Mouse (Mus musculus): ENCODE data around the gene Specc1. TPM values are rescaled to one million over a fixed set of nuclear protein-coding genes. Genes with fewer than 3 reads are reported as not detected.

Specc1 gene
- polyA plus RNA-seq, 2 experiments = 8.7 to 8.9 TPM

- Histone ChIP-seq H3K36me3 (ENCODE audit: control insufficient read depth, insufficient read depth, low read length) (no peaks in the 10 kb centered on the region), H3K9ac (ENCODE audit: low read depth, low read length, severe bottlenecking) (no peak overlapping the region), H3K27me3 (ENCODE audit: control insufficient read depth, insufficient read depth, low read length) (no peaks in the 10 kb centered on the region), H3K4me1 (ENCODE audit: control insufficient read depth, insufficient read depth, low read length) (no peaks in the 10 kb centered on the region), H3K27ac (replicated peaks; ENCODE audit: low read depth, low read length) (no peak overlapping the region), H3K4me2 (replicated peaks; ENCODE audit: low read depth, low read length, severe bottlenecking) (no peak overlapping the region), H3K4me3 (replicated peaks; ENCODE audit: low read length) (no peak overlapping the region), H3K9me3 (ENCODE audit: control insufficient read depth, low read length) (no peaks in the 10 kb centered on the region)
- WGBS = 89% methylated on average over 5 of the region's 5 CpGs
- TF ChIP-seq POLR2A (IDR thresholded peaks at IDR 0.05; ENCODE audit: borderline replicate concordance, extremely low read depth, insufficient read depth, insufficient read length) = no peak
- no peak for ATAC-seq (ENCODE audit: low FRiP score, low read depth)
- no peak for DNase-seq (ENCODE audit: low spot score)
These were observed 8.0 kb downstream of the Specc1 start for GRCm38 (mm10) chr11:61964611-61965010.

- no peak for DNase-seq (ENCODE audit: low spot score)
- Histone ChIP-seq H3K27ac (replicated peaks; ENCODE audit: low read depth, low read length) (no peak overlapping the region), H3K36me3 (ENCODE audit: control insufficient read depth, insufficient read depth, low read length) (no peaks in the 10 kb centered on the region), H3K9me3 (ENCODE audit: control insufficient read depth, low read length) (no peaks in the 10 kb centered on the region), H3K27me3 (ENCODE audit: control insufficient read depth, insufficient read depth, low read length) (no peaks in the 10 kb centered on the region), H3K4me2 (replicated peaks; ENCODE audit: low read depth, low read length, severe bottlenecking) (no peak overlapping the region), H3K9ac (ENCODE audit: low read depth, low read length, severe bottlenecking) (no peak overlapping the region), H3K4me3 (replicated peaks; ENCODE audit: low read length) (no peak overlapping the region), H3K4me1 (ENCODE audit: control insufficient read depth, insufficient read depth, low read length) (no peaks in the 10 kb centered on the region)
- ATAC-seq (ENCODE audit: low FRiP score, low read depth) = no peak
- 76% methylated on average over 8 of the region's 8 CpGs for WGBS
- TF ChIP-seq POLR2A (IDR thresholded peaks at IDR 0.05; ENCODE audit: borderline replicate concordance, extremely low read depth, insufficient read depth, insufficient read length) = no peak
These were observed 10.5 kb downstream of the Specc1 start for GRCm38 (mm10) chr11:61967034-61967433.

GRCm38 (mm10) chr11:61968875-61969274, 12.3 kb downstream of the Specc1 start:
- no peak for ATAC-seq (ENCODE audit: low FRiP score, low read depth)
- Histone ChIP-seq H3K27ac (replicated peaks; ENCODE audit: low read depth, low read length) (no peak overlapping the region), H3K36me3 (ENCODE audit: control insufficient read depth, insufficient read depth, low read length) (no peaks in the 10 kb centered on the region), H3K9me3 (ENCODE audit: control insufficient read depth, low read length) (no peaks in the 10 kb centered on the region), H3K4me3 (replicated peaks; ENCODE audit: low read length) (no peak overlapping the region), H3K4me1 (ENCODE audit: control insufficient read depth, insufficient read depth, low read length) (0 out of 2 replicates have a peak, but pooled peaks cover under 1% of the 10 kb centered on the region), H3K9ac (ENCODE audit: low read depth, low read length, severe bottlenecking) (no peak overlapping the region), H3K4me2 (replicated peaks; ENCODE audit: low read depth, low read length, severe bottlenecking) (no peak overlapping the region), H3K27me3 (ENCODE audit: control insufficient read depth, insufficient read depth, low read length) (no peaks in the 10 kb centered on the region)
- WGBS = 92% methylated on average over 2 of the region's 2 CpGs
- no peak for DNase-seq (ENCODE audit: low spot score)
- TF ChIP-seq POLR2A (IDR thresholded peaks at IDR 0.05; ENCODE audit: borderline replicate concordance, extremely low read depth, insufficient read depth, insufficient read length) = no peak

- Histone ChIP-seq H3K27me3 (ENCODE audit: control insufficient read depth, insufficient read depth, low read length) (no peaks in the 10 kb centered on the region), H3K4me3 (replicated peaks; ENCODE audit: low read length) (no peak overlapping the region), H3K36me3 (ENCODE audit: control insufficient read depth, insufficient read depth, low read length) (no peaks in the 10 kb centered on the region), H3K4me1 (ENCODE audit: control insufficient read depth, insufficient read depth, low read length) (0 out of 2 replicates have a peak, but pooled peaks cover 6% of the 10 kb centered on the region), H3K4me2 (replicated peaks; ENCODE audit: low read depth, low read length, severe bottlenecking) (no peak overlapping the region), H3K9me3 (ENCODE audit: control insufficient read depth, low read length) (no peaks in the 10 kb centered on the region), H3K27ac (replicated peaks; ENCODE audit: low read depth, low read length) (no peak overlapping the region), H3K9ac (ENCODE audit: low read depth, low read length, severe bottlenecking) (no peak overlapping the region)
- DNase-seq (ENCODE audit: low spot score) (no peak), ATAC-seq (ENCODE audit: low FRiP score, low read depth) (no peak)
- WGBS = 45% methylated on average over 5 of the region's 5 CpGs
- TF ChIP-seq POLR2A (IDR thresholded peaks at IDR 0.05; ENCODE audit: borderline replicate concordance, extremely low read depth, insufficient read depth, insufficient read length) = no peak
These were observed 14.3 kb downstream of the Specc1 start for GRCm38 (mm10) chr11:61970901-61971300.

DNA sequence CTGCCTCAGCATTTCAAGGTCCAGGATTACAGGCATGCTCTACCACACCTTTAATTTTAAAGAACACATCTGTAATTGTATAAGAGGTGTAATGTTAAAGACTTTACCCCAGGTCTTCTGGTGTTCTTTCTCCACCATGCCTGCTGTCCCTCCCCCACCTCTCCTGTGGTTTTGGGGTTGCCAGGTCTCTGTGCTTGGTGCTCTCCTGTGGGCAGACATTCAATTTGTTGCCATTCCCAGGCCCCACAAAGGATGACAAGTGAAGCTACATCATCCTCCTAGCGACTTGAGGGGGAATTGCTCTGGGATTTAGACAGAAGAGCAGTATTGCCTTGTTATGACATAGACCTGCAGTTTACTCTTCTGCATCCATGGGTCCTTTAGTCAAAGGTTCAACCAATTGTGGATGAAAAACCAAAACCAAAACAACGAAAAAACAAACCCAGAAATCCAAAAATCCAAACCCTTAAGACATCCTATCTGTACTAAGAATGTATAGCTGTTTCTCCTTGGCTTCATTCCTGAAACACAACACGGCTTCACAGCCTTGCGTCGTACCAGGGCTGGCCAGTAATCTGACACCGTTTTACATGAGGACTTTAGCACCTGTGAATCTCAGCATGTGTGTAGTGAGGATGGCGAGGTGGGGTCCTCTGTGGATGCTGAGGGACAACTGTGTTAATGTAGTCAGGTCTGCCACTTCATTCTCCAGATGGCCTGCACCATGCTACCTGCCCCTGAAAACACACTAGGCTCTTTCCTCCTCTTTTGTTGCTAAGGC, 15.1 kb downstream of the Specc1 start:
- no peaks in the 10 kb centered on the region for H3K27me3 ChIP-seq (ENCODE audit: control insufficient read depth, insufficient read depth, low read length)
- H3K36me3 ChIP-seq (ENCODE audit: control insufficient read depth, insufficient read depth, low read length) = no peaks in the 10 kb centered on the region
- 22% methylated on average over 7 of the region's 7 CpGs for WGBS
- H3K9me3 ChIP-seq (ENCODE audit: control insufficient read depth, low read length) = no peaks in the 10 kb centered on the region
- H3K27ac ChIP-seq (replicated peaks; ENCODE audit: low read depth, low read length) = no peak overlapping the region
- H3K4me2 ChIP-seq (replicated peaks; ENCODE audit: low read depth, low read length, severe bottlenecking) = no peak overlapping the region
- no peak for ATAC-seq (ENCODE audit: low FRiP score, low read depth)
- no peak overlapping the region for H3K9ac ChIP-seq (ENCODE audit: low read depth, low read length, severe bottlenecking)
- no peak for DNase-seq (ENCODE audit: low spot score)
- 0 out of 2 replicates have a peak, but pooled peaks cover 6% of the 10 kb centered on the region for H3K4me1 ChIP-seq (ENCODE audit: control insufficient read depth, insufficient read depth, low read length)
- TF ChIP-seq POLR2A (IDR thresholded peaks at IDR 0.05; ENCODE audit: borderline replicate concordance, extremely low read depth, insufficient read depth, insufficient read length) = no peak
- H3K4me3 ChIP-seq (replicated peaks; ENCODE audit: low read length) = no peak overlapping the region

Data from limb, embryonic 14.5 days (tissue).